Mouse (Mus musculus) lung, postnatal 0 days (tissue): ENCODE data around the gene Kndc1. TPM values are rescaled to one million over a fixed set of nuclear protein-coding genes. Genes with fewer than 3 reads are reported as not detected.
A peak's percentile ranks its signal among the peaks of the same experiment; 100 is the strongest.

Experiments
- ATAC-seq: fragments of 200-750 bp; cut with Nextera tagmentation; 2 replicates; pipeline ENCODE4 v1.8.0; 2017; ENCODE audit warnings: moderate library complexity
- DNase-seq: peaks from one replicate; pipeline ENCODE4 v3.0.0-alpha.2; 2016; ENCODE audit warnings: low spot score
- H3K27ac ChIP-seq: fragments of 300-500 bp; sonication (generic); 2 replicates; pipeline ENCODE4 v1.5.1; 2014; ENCODE audit warnings: antibody characterized with exemption, mild to moderate bottlenecking, low read length, mixed read lengths
- H3K27me3 ChIP-seq: fragments of 300-500 bp; sonication (generic); replicated peaks from 2 replicates; pipeline ENCODE4 v1.6.1; 2014; ENCODE audit warnings: low read length, mixed read lengths; ENCODE audit not compliant: insufficient read depth
- H3K36me3 ChIP-seq: fragments of 300-500 bp; sonication (generic); 2 replicates; pipeline ENCODE4 v1.6.1; 2014; ENCODE audit warnings: low read length, mixed read lengths; ENCODE audit not compliant: insufficient read depth
- H3K4me1 ChIP-seq: fragments of 300-500 bp; sonication (generic); 2 replicates; pipeline ENCODE4 v1.6.1; 2014; ENCODE audit warnings: antibody characterized with exemption, low read depth, low read length, mixed read lengths; ENCODE audit not compliant: insufficient read depth
- H3K4me2 ChIP-seq: fragments of 300-500 bp; sonication (generic); replicated peaks from 2 replicates; pipeline ENCODE4 v1.6.1; 2014; ENCODE audit warnings: low read depth, mild to moderate bottlenecking, low read length, moderate library complexity, mixed read lengths
- H3K4me3 ChIP-seq: fragments of 300-500 bp; sonication (generic); 2 replicates; pipeline ENCODE4 v1.5.1; 2014; ENCODE audit warnings: low read depth, low read length
- H3K9ac ChIP-seq: fragments of 300-500 bp; sonication (generic); replicated peaks from 2 replicates; pipeline ENCODE4 v1.6.1; 2014; ENCODE audit warnings: low read depth, mild to moderate bottlenecking
- H3K9me3 ChIP-seq: fragments of 300-500 bp; sonication (generic); 2 replicates; pipeline ENCODE4 v1.6.1; 2016; ENCODE audit warnings: low read length, mixed read lengths
- CTCF ChIP-seq: IDR thresholded peaks from 2 replicates; pipeline ENCODE4 v1.5.1; 2016; ENCODE audit warnings: antibody characterized with exemption, mild to moderate bottlenecking
- EP300 ChIP-seq: IDR thresholded peaks from 2 replicates; pipeline ENCODE4 v1.6.1; 2016; ENCODE audit warnings: antibody characterized with exemption, mild to moderate bottlenecking, control low read depth
- WGBS: fragments of 180-500 bp; shearing (Covaris S2); extraction: QIAGEN DNeasy Blood & Tissue Kit; methylation state at CpG from one replicate; pipeline ENCODE4 v1.1.7; 2014; 5-methylcytosine and 5-hydroxymethylcytosine counted together
- polyA plus RNA-seq: library from polyadenylated mRNA; unstranded; fragments of >200 nt; fragmentation: Nextera tagmentation; extraction: Ambion mirVana; gene quantifications from 2 replicates; pipeline ENCODE4 v1.2.1, GENCODE M21; 2015

Gene Kndc1
- polyA plus RNA-seq, 1 experiment from 2014 or later = 0.97 TPM

GRCm38 (mm10) chr7:139910204-139910835, 15.8 kb downstream of the Kndc1 start:
- ATAC-seq = no peak
- Histone ChIP-seq H3K4me2 (no peak overlapping the region), H3K4me3 (no peak overlapping the region), H3K4me1 (no peaks in the 10 kb centered on the region), H3K36me3 (no peaks in the 10 kb centered on the region), H3K9ac (no peak overlapping the region), H3K27ac (no peak overlapping the region), H3K9me3 (no peaks in the 10 kb centered on the region), H3K27me3 (0 out of 2 replicates have a peak, but pooled peaks cover 3% of the 10 kb centered on the region)
- no peak for DNase-seq
- TF ChIP-seq CTCF = no peak
- no peak for TF ChIP-seq EP300
- WGBS = 46% methylated on average over 11 of the region's 11 CpGs

- Histone ChIP-seq H3K4me3 (0 out of 2 replicates have a peak overlapping the region, but pooled peaks have one; percentile 16), H3K27ac (no peak overlapping the region), H3K4me1 (no peaks in the 10 kb centered on the region), H3K9ac (no peak overlapping the region), H3K36me3 (no peaks in the 10 kb centered on the region), H3K27me3 (0 out of 2 replicates have a peak, but pooled peaks cover 3% of the 10 kb centered on the region), H3K4me2 (peak overlapping the region; percentile 23), H3K9me3 (no peaks in the 10 kb centered on the region)
- TF ChIP-seq CTCF (no peak), EP300 (no peak)
- ATAC-seq = peak; percentile 61
- peak; percentile 12 for DNase-seq
- 12% methylated on average over 29 of the region's 29 CpGs for WGBS
These were observed 19.9 kb downstream of the Kndc1 start for GRCm38 (mm10) chr7:139914141-139915047.

GRCm38 (mm10) chr7:139915646-139916257, 21.3 kb downstream of the Kndc1 start:
- no peak for DNase-seq
- no peak overlapping the region for H3K4me3 ChIP-seq
- H3K4me2 ChIP-seq = no peak overlapping the region
- 6% methylated on average over 14 of the region's 14 CpGs for whole genome bisulfite sequencing
- H3K9ac ChIP-seq = no peak overlapping the region
- H3K27me3 ChIP-seq = 0 out of 2 replicates have a peak, but pooled peaks cover 3% of the 10 kb centered on the region
- no peaks in the 10 kb centered on the region for H3K9me3 ChIP-seq
- TF ChIP-seq EP300 = no peak
- ATAC-seq = no peak
- H3K36me3 ChIP-seq = no peaks in the 10 kb centered on the region
- no peak overlapping the region for H3K27ac ChIP-seq
- no peaks in the 10 kb centered on the region for H3K4me1 ChIP-seq

GRCm38 (mm10) chr7:139916345-139916744, 21.8 kb downstream of the Kndc1 start:
- Histone ChIP-seq H3K4me3 (no peak overlapping the region), H3K4me2 (no peak overlapping the region), H3K4me1 (no peaks in the 10 kb centered on the region), H3K27ac (no peak overlapping the region), H3K36me3 (no peaks in the 10 kb centered on the region), H3K9me3 (no peaks in the 10 kb centered on the region), H3K27me3 (0 out of 2 replicates have a peak, but pooled peaks cover 3% of the 10 kb centered on the region), H3K9ac (no peak overlapping the region)
- TF ChIP-seq EP300 = no peak
- peak; percentile 33 for TF ChIP-seq CTCF
- no peak for ATAC-seq
- WGBS = 0% methylated on average over 1 of the region's 1 CpGs
- DNase-seq = no peak

- no peak for DNase-seq
These were observed 23.8 kb downstream of the Kndc1 start for GRCm38 (mm10) chr7:139918262-139918661.

GRCm38 (mm10) chr7:139930732-139931131, 36.2 kb downstream of the Kndc1 start:
- DNase-seq (peak; percentile 28), ATAC-seq (no peak)
- H3K27ac ChIP-seq = no peak overlapping the region
- no peak for TF ChIP-seq EP300
- peak; percentile 74 for TF ChIP-seq CTCF
- H3K9ac ChIP-seq = no peak overlapping the region
- no peaks in the 10 kb centered on the region for H3K27me3 ChIP-seq
- no peak overlapping the region for H3K4me3 ChIP-seq
- H3K36me3 ChIP-seq = no peaks in the 10 kb centered on the region
- no peaks in the 10 kb centered on the region for H3K4me1 ChIP-seq
- WGBS = 21% methylated on average over 11 of the region's 11 CpGs
- H3K4me2 ChIP-seq = no peak overlapping the region
- H3K9me3 ChIP-seq = no peaks in the 10 kb centered on the region

More at GRCm38 (mm10) chr7:139918262-139918661, 23.8 kb downstream of the Kndc1 start:
- TF ChIP-seq EP300 (no peak), CTCF (no peak)
- ATAC-seq = no peak
- Histone ChIP-seq H3K27me3 (no peaks in the 10 kb centered on the region), H3K9ac (no peak overlapping the region), H3K4me3 (no peak overlapping the region), H3K4me1 (no peaks in the 10 kb centered on the region), H3K27ac (no peak overlapping the region), H3K4me2 (no peak overlapping the region), H3K36me3 (no peaks in the 10 kb centered on the region), H3K9me3 (no peaks in the 10 kb centered on the region)
- WGBS = 69% methylated on average over 4 of the region's 4 CpGs
